Mouse (Mus musculus): ENCODE data around the gene Fads3. TPM values are rescaled to one million over a fixed set of nuclear protein-coding genes. Genes with fewer than 3 reads are reported as not detected.

The Fads3 gene
- polyA plus RNA-seq, 1 experiment from 2014 or later: 40.7 TPM

GRCm38 (mm10) chr19:10071166-10071565 lies 29.8 kb downstream of the Fads3 start:
- Histone ChIP-seq H3K27me3 (replicated peaks) (no peaks in the 10 kb centered on the region), H3K36me3 (peaks cover 95% of the 10 kb centered on the region), H3K9me3 (replicated peaks) (no peaks in the 10 kb centered on the region), H3K4me1 (replicated peaks) (no peaks in the 10 kb centered on the region), H3K4me3 (no peak overlapping the region), H3K9ac (no peak overlapping the region), H3K4me2 (no peak overlapping the region), H3K27ac (ENCODE audit: poor library complexity, severe bottlenecking) (no peak overlapping the region)
- ATAC-seq (ENCODE audit: insufficient number of reproducible peaks, low FRiP score): no peak
- 91% methylated on average over 5 of the region's 5 CpGs for WGBS

GRCm38 (mm10) chr19:10071892-10072291 lies 30.5 kb downstream of the Fads3 start:
- H3K27ac ChIP-seq (ENCODE audit: poor library complexity, severe bottlenecking): no peak overlapping the region
- H3K27me3 ChIP-seq (replicated peaks): no peaks in the 10 kb centered on the region
- no peak overlapping the region for H3K4me3 ChIP-seq
- H3K9me3 ChIP-seq (replicated peaks): no peaks in the 10 kb centered on the region
- no peak overlapping the region for H3K4me2 ChIP-seq
- no peak overlapping the region for H3K9ac ChIP-seq
- H3K4me1 ChIP-seq (replicated peaks): no peaks in the 10 kb centered on the region
- ATAC-seq (ENCODE audit: insufficient number of reproducible peaks, low FRiP score): no peak
- peaks cover 95% of the 10 kb centered on the region for H3K36me3 ChIP-seq
- WGBS: 89% methylated on average over 4 of the region's 4 CpGs

DNA sequence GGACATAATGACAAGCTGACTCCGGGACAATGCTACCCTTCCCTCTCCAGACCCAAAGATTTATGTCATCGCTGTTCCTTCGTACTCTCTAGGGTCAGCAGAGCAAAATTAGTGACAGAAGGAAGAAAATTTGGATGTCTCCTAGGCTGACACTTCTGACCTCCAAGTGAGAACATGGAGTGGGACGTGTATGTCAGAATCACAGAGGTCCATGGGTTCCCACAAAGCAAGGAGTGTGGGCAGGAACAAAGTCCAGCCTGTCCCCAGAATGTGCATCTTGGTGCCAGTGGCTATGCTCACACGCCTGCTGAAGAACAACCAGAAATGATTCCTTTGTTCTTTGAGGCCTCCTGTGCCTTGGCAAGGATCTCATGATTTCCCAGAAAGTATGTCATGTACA lies 31.8 kb downstream of the Fads3 start:
- peaks cover 99% of the 10 kb centered on the region for H3K36me3 ChIP-seq
- H3K9me3 ChIP-seq (replicated peaks): no peaks in the 10 kb centered on the region
- H3K4me3 ChIP-seq: no peak overlapping the region
- no peak for ATAC-seq (ENCODE audit: insufficient number of reproducible peaks, low FRiP score)
- no peak overlapping the region for H3K4me2 ChIP-seq
- no peak overlapping the region for H3K27ac ChIP-seq (ENCODE audit: poor library complexity, severe bottlenecking)
- H3K9ac ChIP-seq: no peak overlapping the region
- no peaks in the 10 kb centered on the region for H3K27me3 ChIP-seq (replicated peaks)
- H3K4me1 ChIP-seq (replicated peaks): no peaks in the 10 kb centered on the region
- whole genome bisulfite sequencing: 96% methylated on average over 5 of the region's 5 CpGs

GRCm38 (mm10) chr19:10078392-10078791 lies 37.0 kb downstream of the Fads3 start:
- WGBS: 85% methylated on average over 6 of the region's 6 CpGs
- H3K9ac ChIP-seq: no peak overlapping the region
- peaks cover 95% of the 10 kb centered on the region for H3K36me3 ChIP-seq
- H3K9me3 ChIP-seq (replicated peaks): no peaks in the 10 kb centered on the region
- no peak overlapping the region for H3K4me2 ChIP-seq
- no peaks in the 10 kb centered on the region for H3K27me3 ChIP-seq (replicated peaks)
- no peak overlapping the region for H3K4me3 ChIP-seq
- ATAC-seq (ENCODE audit: insufficient number of reproducible peaks, low FRiP score): no peak
- peaks cover 3% of the 10 kb centered on the region; the same call in 1 of the 2 replicates for H3K4me1 ChIP-seq (replicated peaks)
- no peak overlapping the region for H3K27ac ChIP-seq (ENCODE audit: poor library complexity, severe bottlenecking)

- Histone ChIP-seq H3K4me2 (no peak overlapping the region), H3K9me3 (replicated peaks) (no peaks in the 10 kb centered on the region), H3K9ac (no peak overlapping the region), H3K36me3 (peaks cover 81% of the 10 kb centered on the region), H3K4me3 (no peak overlapping the region), H3K4me1 (replicated peaks) (peaks cover 3% of the 10 kb centered on the region; the same call in 1 of the 2 replicates), H3K27me3 (replicated peaks) (no peaks in the 10 kb centered on the region), H3K27ac (ENCODE audit: poor library complexity, severe bottlenecking) (no peak overlapping the region)
- 94% methylated on average over 7 of the region's 7 CpGs for whole genome bisulfite sequencing
- ATAC-seq (ENCODE audit: insufficient number of reproducible peaks, low FRiP score): no peak
These were observed 39.0 kb downstream of the Fads3 start for GRCm38 (mm10) chr19:10080384-10080783.

DNA sequence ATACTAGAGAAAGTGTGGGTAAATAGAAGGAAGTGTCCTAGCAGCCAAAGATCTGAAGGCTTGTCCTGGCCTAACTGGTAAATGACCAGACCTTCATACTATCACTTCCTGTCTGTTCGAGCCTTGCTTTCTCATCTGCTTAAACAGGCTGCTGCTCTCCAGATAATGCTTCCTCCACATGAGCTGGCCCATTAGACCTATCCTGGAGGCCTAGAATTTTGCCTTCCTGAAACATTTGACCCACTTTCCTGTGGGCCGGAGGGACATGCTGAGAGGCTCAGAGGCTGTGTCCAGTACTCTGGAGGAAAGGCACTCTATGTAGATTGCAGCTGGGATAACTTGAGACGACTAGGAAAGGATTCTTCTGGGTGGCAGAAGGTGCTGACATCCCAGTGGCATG lies 40.7 kb downstream of the Fads3 start:
- Histone ChIP-seq H3K36me3 (peaks cover 79% of the 10 kb centered on the region), H3K4me3 (no peak overlapping the region), H3K27ac (ENCODE audit: poor library complexity, severe bottlenecking) (peak overlapping the region; percentile 65), H3K9ac (no peak overlapping the region), H3K27me3 (replicated peaks) (no peaks in the 10 kb centered on the region), H3K4me2 (no peak overlapping the region), H3K9me3 (replicated peaks) (no peaks in the 10 kb centered on the region), H3K4me1 (replicated peaks) (peaks cover 3% of the 10 kb centered on the region; the same call in 1 of the 2 replicates)
- WGBS: 46% methylated on average over 3 of the region's 3 CpGs
- peak; percentile 31 for ATAC-seq (ENCODE audit: insufficient number of reproducible peaks, low FRiP score)

- Histone ChIP-seq H3K9me3 (replicated peaks) (no peaks in the 10 kb centered on the region), H3K27me3 (replicated peaks) (no peaks in the 10 kb centered on the region), H3K4me3 (no peak overlapping the region), H3K9ac (no peak overlapping the region), H3K27ac (ENCODE audit: poor library complexity, severe bottlenecking) (no peak overlapping the region), H3K4me2 (no peak overlapping the region), H3K4me1 (replicated peaks) (peaks cover 3% of the 10 kb centered on the region; the same call in 1 of the 2 replicates), H3K36me3 (peaks cover 79% of the 10 kb centered on the region)
- WGBS: 86% methylated on average over 9 of the region's 9 CpGs
- ATAC-seq (ENCODE audit: insufficient number of reproducible peaks, low FRiP score): no peak
These were observed 44.1 kb downstream of the Fads3 start for GRCm38 (mm10) chr19:10085454-10085853.

GRCm38 (mm10) chr19:10086976-10087375 lies 45.6 kb downstream of the Fads3 start:
- H3K36me3 ChIP-seq: peaks cover 80% of the 10 kb centered on the region
- peaks cover 8% of the 10 kb centered on the region for H3K4me1 ChIP-seq (replicated peaks)
- ATAC-seq (ENCODE audit: insufficient number of reproducible peaks, low FRiP score): no peak
- no peak overlapping the region for H3K4me2 ChIP-seq
- 93% methylated on average over 4 of the region's 4 CpGs for WGBS
- H3K27ac ChIP-seq (ENCODE audit: poor library complexity, severe bottlenecking): no peak overlapping the region
- no peak overlapping the region for H3K4me3 ChIP-seq
- no peaks in the 10 kb centered on the region for H3K9me3 ChIP-seq (replicated peaks)
- H3K9ac ChIP-seq: no peak overlapping the region
- no peaks in the 10 kb centered on the region for H3K27me3 ChIP-seq (replicated peaks)

- H3K4me2 ChIP-seq: no peak overlapping the region
- H3K4me3 ChIP-seq: no peak overlapping the region
- no peaks in the 10 kb centered on the region for H3K27me3 ChIP-seq (replicated peaks)
- peaks cover 27% of the 10 kb centered on the region for H3K4me1 ChIP-seq (replicated peaks)
- 86% methylated on average over 4 of the region's 4 CpGs for WGBS
- H3K9me3 ChIP-seq (replicated peaks): no peaks in the 10 kb centered on the region
- ATAC-seq (ENCODE audit: insufficient number of reproducible peaks, low FRiP score): no peak
- no peak overlapping the region for H3K9ac ChIP-seq
- H3K36me3 ChIP-seq: peaks cover 51% of the 10 kb centered on the region
- no peak overlapping the region for H3K27ac ChIP-seq (ENCODE audit: poor library complexity, severe bottlenecking)
These were observed 52.5 kb downstream of the Fads3 start for GRCm38 (mm10) chr19:10093829-10094228.

DNA sequence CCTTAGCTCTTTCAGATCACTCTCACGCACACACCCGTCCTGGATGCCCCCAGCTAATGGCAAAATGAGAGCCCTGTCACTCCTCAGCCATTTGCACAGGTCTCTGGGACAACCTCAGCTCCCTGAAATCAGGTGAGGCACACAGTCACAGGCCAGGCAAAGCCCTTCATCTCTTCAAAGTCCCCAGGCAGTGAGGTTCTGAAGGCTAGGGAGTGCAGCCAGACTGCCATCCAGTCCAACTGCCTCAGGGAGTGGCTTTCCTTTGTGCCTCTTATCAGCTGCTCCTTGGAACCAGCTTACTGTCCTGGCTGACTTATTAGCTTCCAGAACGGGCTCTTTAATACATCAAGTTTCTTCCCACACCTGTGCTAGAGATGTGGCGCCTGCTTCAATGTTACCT lies 53.3 kb downstream of the Fads3 start:
- Histone ChIP-seq H3K27ac (ENCODE audit: poor library complexity, severe bottlenecking) (no peak overlapping the region), H3K9me3 (replicated peaks) (no peaks in the 10 kb centered on the region), H3K4me1 (replicated peaks) (peaks cover 29% of the 10 kb centered on the region), H3K27me3 (replicated peaks) (no peaks in the 10 kb centered on the region), H3K4me2 (no peak overlapping the region), H3K36me3 (peaks cover 46% of the 10 kb centered on the region), H3K9ac (0 out of 2 replicates have a peak overlapping the region, but pooled peaks have one; percentile 13), H3K4me3 (no peak overlapping the region)
- WGBS: 52% methylated on average over 4 of the region's 4 CpGs
- no peak for ATAC-seq (ENCODE audit: insufficient number of reproducible peaks, low FRiP score)

GRCm38 (mm10) chr19:10096371-10096876 lies 55.1 kb downstream of the Fads3 start:
- H3K9ac ChIP-seq: no peak overlapping the region
- ATAC-seq (ENCODE audit: insufficient number of reproducible peaks, low FRiP score): no peak

DNA sequence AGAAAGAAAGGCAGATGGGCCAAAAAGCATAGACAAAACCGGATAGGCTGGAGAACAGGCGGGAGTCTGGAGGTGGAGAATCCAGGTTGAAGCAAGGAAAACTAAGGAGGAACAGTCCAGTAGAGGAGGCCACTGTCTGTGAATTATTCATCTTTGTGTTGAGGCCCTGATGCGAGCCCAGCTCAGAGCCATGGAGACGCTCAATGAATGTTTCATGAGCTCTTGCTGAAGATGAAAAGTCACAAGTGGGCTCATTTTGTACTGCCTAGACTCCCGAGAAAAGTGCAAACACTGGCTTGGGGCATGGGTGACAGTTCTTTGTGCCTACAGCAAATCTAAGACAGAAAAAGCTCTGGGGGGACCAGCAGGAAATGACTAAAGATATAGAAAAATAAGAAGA lies 56.5 kb downstream of the Fads3 start:
- peaks cover 22% of the 10 kb centered on the region for H3K36me3 ChIP-seq

More at GRCm38 (mm10) chr19:10096371-10096876, 55.1 kb downstream of the Fads3 start:
- H3K4me2 ChIP-seq: no peak overlapping the region
- 94% methylated on average over 2 of the region's 2 CpGs for WGBS
- no peak overlapping the region for H3K4me3 ChIP-seq
- H3K9me3 ChIP-seq (replicated peaks): no peaks in the 10 kb centered on the region
- no peak overlapping the region for H3K27ac ChIP-seq (ENCODE audit: poor library complexity, severe bottlenecking)
- H3K36me3 ChIP-seq: peaks cover 29% of the 10 kb centered on the region
- no peaks in the 10 kb centered on the region for H3K27me3 ChIP-seq (replicated peaks)
- peaks cover 37% of the 10 kb centered on the region for H3K4me1 ChIP-seq (replicated peaks)

More for the DNA sequence above, 56.5 kb downstream of the Fads3 start:
- Histone ChIP-seq H3K4me2 (no peak overlapping the region), H3K4me3 (no peak overlapping the region), H3K9ac (no peak overlapping the region), H3K27me3 (replicated peaks) (no peaks in the 10 kb centered on the region), H3K27ac (ENCODE audit: poor library complexity, severe bottlenecking) (no peak overlapping the region), H3K9me3 (replicated peaks) (no peaks in the 10 kb centered on the region), H3K4me1 (replicated peaks) (peaks cover 36% of the 10 kb centered on the region)
- ATAC-seq (ENCODE audit: insufficient number of reproducible peaks, low FRiP score): no peak
- 85% methylated on average over 5 of the region's 5 CpGs for WGBS
